Comparison of ENCODE assay signal across 36 mouse cellular contexts in the genomic region with DNA sequence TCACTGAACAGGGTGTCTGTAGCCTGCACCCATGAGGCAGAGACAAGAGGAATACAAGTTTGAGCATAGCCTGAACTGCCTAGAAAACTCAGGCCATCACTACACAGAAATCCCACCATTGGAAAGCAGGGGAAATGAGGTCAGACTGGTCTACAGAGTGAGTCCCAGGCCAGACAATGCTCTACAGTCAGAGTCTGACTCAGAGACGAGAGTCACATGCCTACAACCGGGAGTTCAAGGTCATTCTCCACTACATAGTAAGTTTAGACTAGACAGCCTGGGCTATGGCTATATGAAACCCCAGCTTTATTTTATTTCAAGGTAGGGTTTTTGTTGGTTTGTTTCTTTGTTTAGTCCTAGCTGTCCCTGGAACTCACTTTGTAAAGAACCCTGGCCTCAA. TPM values are rescaled to one million over a fixed set of nuclear protein-coding genes. Genes with fewer than 3 reads are reported as not detected.
DNase-seq lines count a peak whose midpoint lies in the region; ATAC-seq and TF ChIP-seq lines count a peak whose summit lies in the region.
"Had no signal": no experiment of that assay in that cellular context is flagged by ENCODE, and none has a peak within 500 bp of the region (broad histone marks: within the 10 kb centered on the region; RNA-seq: fewer than 3 reads in every experiment).

No protein-coding gene starts in this region.

- H3K4me1 ChIP-seq in heart, postnatal 0 days (ENCODE audit: control insufficient read depth, insufficient read depth), result peaks cover 11% of the 10 kb centered on the region; the same call in 1 of the 2 replicates
- H3K4me1 ChIP-seq in heart, embryonic 12.5 days (replicated peaks), result peaks cover 31% of the 10 kb centered on the region

- TF ChIP-seq EP300 in heart, postnatal 0 days (IDR thresholded peaks at IDR 0.05; ENCODE audit: low read depth), result no peak

- no peaks in the 10 kb centered on the region for H3K27me3 ChIP-seq in heart, postnatal 0 days (ENCODE audit: control insufficient read depth, insufficient read depth, low read length)
- no peaks in the 10 kb centered on the region for H3K27me3 ChIP-seq in heart, embryonic 12.5 days (replicated peaks)
- H3K27me3 ChIP-seq: hindbrain, embryonic 12.5 days; stomach, embryonic 15.5 days had no signal

- no peak for DNase-seq in gastrocnemius, adult 2 months
- no peak for DNase-seq in gastrocnemius, postnatal 10 days
- no peak for DNase-seq in heart, postnatal 0 days (ENCODE audit: low spot score)
- DNase-seq in 416B (ENCODE audit: low read depth), result peak; percentile 85
- DNase-seq in ZHBTc4 (ENCODE audit: low read depth, low spot score), result peak; percentile 44
- DNase-seq in urinary bladder, postnatal 36 days (ENCODE audit: low spot score in 2 of 2), result no peak
- no peak for DNase-seq in cerebellum, adult 8-10 months
- DNase-seq: B cell, adult 2 months; cerebellum, adult 11-12 months; cerebellum, postnatal 10 days; gastrocnemius, postnatal 36 days; kidney, adult 8-10 months; layer of hippocampus, postnatal 36 days; left cerebral cortex, postnatal 4 days; lung, adult 2 months; lung, postnatal 10 days; midbrain, embryonic 14.5 days; right cerebral cortex, postnatal 25 days; thymus, adult 2 months; thymus, postnatal 36 days had no signal

- 24% methylated on average over 2 of the region's 2 CpGs for WGBS in heart, postnatal 0 days
- WGBS in heart, embryonic 12.5 days, result 48% methylated on average over 2 of the region's 2 CpGs

- H3K9me3 ChIP-seq in heart, postnatal 0 days (replicated peaks; ENCODE audit: control insufficient read depth, low read length), result no peaks in the 10 kb centered on the region
- H3K9me3 ChIP-seq in heart, embryonic 12.5 days (replicated peaks), result no peaks in the 10 kb centered on the region
- H3K9me3 ChIP-seq: hindbrain, embryonic 12.5 days; stomach, embryonic 15.5 days had no signal

- TF ChIP-seq CTCF in gastrocnemius, adult 2 months (IDR thresholded peaks at IDR 0.05), result no peak
- TF ChIP-seq CTCF in heart, postnatal 0 days (IDR thresholded peaks at IDR 0.05; ENCODE audit: low read depth), result no peak

- intact Hi-C loops in gastrocnemius, adult 2 months (cut with DNase I), result no loop called here

- H3K27ac ChIP-seq in gastrocnemius, adult 2 months, result peak overlapping the region; percentile 84
- H3K27ac ChIP-seq in heart, postnatal 0 days (ENCODE audit: low read depth), result peak overlapping the region; percentile 62; the same call in 1 of the 2 replicates
- no peak overlapping the region for H3K27ac ChIP-seq in heart, embryonic 12.5 days (ENCODE audit: poor library complexity, severe bottlenecking)
- H3K27ac ChIP-seq: hindbrain, embryonic 12.5 days; hindbrain, postnatal 0 days; kidney, postnatal 0 days; liver, embryonic 14.5 days; macrophage; stomach, embryonic 15.5 days had no signal

- ATAC-seq in heart, postnatal 0 days (ENCODE audit: insufficient read depth, low read depth), result no peak
- ATAC-seq in heart, embryonic 12.5 days (ENCODE audit: insufficient number of reproducible peaks, low FRiP score), result no peak
- ATAC-seq: forebrain, embryonic 14.5 days; hindbrain, postnatal 0 days; intestine, embryonic 16.5 days had no signal

- no peak overlapping the region for H3K4me3 ChIP-seq in gastrocnemius, adult 2 months
- no peak overlapping the region for H3K4me3 ChIP-seq in heart, postnatal 0 days (ENCODE audit: low read depth, low read length)
- no peak overlapping the region for H3K4me3 ChIP-seq in heart, embryonic 12.5 days
- H3K4me3 ChIP-seq: erythroblast, embryonic 14.5 days; hindbrain, embryonic 12.5 days; stomach, embryonic 15.5 days had no signal

- H3K4me2 ChIP-seq in heart, postnatal 0 days (ENCODE audit: low read depth, low read length), result no peak overlapping the region
- H3K4me2 ChIP-seq in heart, embryonic 12.5 days, result no peak overlapping the region
- H3K4me2 ChIP-seq: hindbrain, embryonic 12.5 days; stomach, embryonic 15.5 days had no signal

- no peaks in the 10 kb centered on the region for H3K36me3 ChIP-seq in heart, postnatal 0 days (replicated peaks; ENCODE audit: control insufficient read depth, insufficient read depth, low read length)
- H3K36me3 ChIP-seq in heart, embryonic 12.5 days, result no peaks in the 10 kb centered on the region
- H3K36me3 ChIP-seq: hindbrain, embryonic 12.5 days; stomach, embryonic 15.5 days had no signal

- no peak overlapping the region for H3K9ac ChIP-seq in heart, postnatal 0 days (replicated peaks; ENCODE audit: low read depth, low read length)
- H3K9ac ChIP-seq in heart, embryonic 12.5 days, result no peak overlapping the region
- H3K9ac ChIP-seq: hindbrain, embryonic 12.5 days; liver, embryonic 14.5 days; stomach, embryonic 15.5 days had no signal

RNA-seq across cellular contexts. Expression of a gene that starts 1.0 kb away (rescaled TPM):
- total RNA-seq in gastrocnemius, adult 2 months (2021), result 10 to 100 TPM in 1 of 2 experiments, 1 to 10 TPM in 1; 9.3 to 11.2 TPM
- 10 to 100 TPM; 10.6 to 11.4 TPM for total RNA-seq in gastrocnemius, postnatal 10 days (2021)
- 8.9 and 20.6 TPM in 2 replicates for total RNA-seq in heart, postnatal 0 days (2014; rRNA removed; ENCODE audit: low replicate concordance)
- polyA plus RNA-seq in heart, postnatal 0 days (2015; fragmentation: Nextera tagmentation; extraction: Ambion mirVana), result 10.0 and 10.8 TPM in 2 replicates
- polyA plus RNA-seq in heart, embryonic 12.5 days (2016; fragmentation: Nextera tagmentation; extraction: Ambion mirVana), result 0.09 TPM in 1 of 2 replicates, not detected in the other
- total RNA-seq: common myeloid progenitor, adult 5-6 weeks; ES-E14; hindbrain, postnatal 0 days; layer of hippocampus, postnatal 36 days; left cerebral cortex, postnatal 4 days; monocyte, adult 5-6 weeks; neutrophil, adult 5-6 weeks had no signal
- polyA plus RNA-seq: erythroblast, embryonic 14.5 days; forebrain, embryonic 14.5 days; hindbrain, embryonic 12.5 days; macrophage had no signal

RNA-seq across cellular contexts. Expression of a gene that starts 49.1 kb away (rescaled TPM):
- total RNA-seq in gastrocnemius, adult 2 months (2021), result not detected
- not detected for total RNA-seq in gastrocnemius, postnatal 10 days (2021)
- total RNA-seq in heart, postnatal 0 days (2014; rRNA removed; ENCODE audit: low replicate concordance), result 0.54 and 6.3 TPM in 2 replicates
- 0.19 and 0.36 TPM in 2 replicates for polyA plus RNA-seq in heart, postnatal 0 days (2015; fragmentation: Nextera tagmentation; extraction: Ambion mirVana)
- 2.2 and 2.6 TPM in 2 replicates for polyA plus RNA-seq in heart, embryonic 12.5 days (2016; fragmentation: Nextera tagmentation; extraction: Ambion mirVana)
- total RNA-seq: common myeloid progenitor, adult 5-6 weeks; gastrocnemius, postnatal 36 days; heart, adult 8-10 months; heart, postnatal 25 days; layer of hippocampus, postnatal 36 days had no signal
- polyA plus RNA-seq: forebrain, embryonic 14.5 days; macrophage; midbrain, embryonic 14.5 days had no signal

Comparison
In these comparisons a context has a peak if more than half of its experiments do, and no peak if none do; other contexts are left out.
1. DNase-seq: peak in 416B (single experiment) and ZHBTc4 (single experiment); none in gastrocnemius, adult 2 months (single experiment), gastrocnemius, postnatal 10 days (single experiment), heart, postnatal 0 days (single experiment), urinary bladder, postnatal 36 days (0 of 2) and cerebellum, adult 8-10 months (single experiment).